Mouse (Mus musculus) adrenal gland, adult 18-20 months (tissue): ENCODE data around the gene Nid2. TPM values are rescaled to one million over a fixed set of nuclear protein-coding genes. Genes with fewer than 3 reads are reported as not detected.
A peak's percentile ranks its signal among the peaks of the same experiment; 100 is the strongest.

Source experiments
- DNase-seq, 2 experiments: peaks; one replicate each; pipeline ENCODE4 v3.0.0; 2021 to 2022; ENCODE audit warnings: low spot score in 2 of 2
- total RNA-seq, 2 experiments: library from RNA; stranded (reverse); gene quantifications; 1 replicate in 1 of 2; 2 replicates in 1 of 2; pipeline ENCODE4 v1.2.3; 2021

The Nid2 gene
- total RNA-seq, 2 experiments from 2014 or later = 8.1 to 14.2 TPM

- no peak for DNase-seq
Measured at GRCm38 (mm10) chr14:19740147-19740738, 10.8 kb upstream of the Nid2 start.

GRCm38 (mm10) chr14:19744876-19745275 lies 6.2 kb upstream of the Nid2 start:
- no peak for DNase-seq

- no peak for DNase-seq
Measured at GRCm38 (mm10) chr14:19746232-19746631, 4.8 kb upstream of the Nid2 start.

- DNase-seq = no peak
Measured at GRCm38 (mm10) chr14:19746731-19747130, 4.3 kb upstream of the Nid2 start.

GRCm38 (mm10) chr14:19749743-19750142 lies 1.3 kb upstream of the Nid2 start:
- DNase-seq = no peak

GRCm38 (mm10) chr14:19750411-19751024 lies 547 bp upstream of the Nid2 start:
- DNase-seq = peak in 1 of 2 experiments; percentile 4

- no peak for DNase-seq
Measured at GRCm38 (mm10) chr14:19752276-19752675, 1.2 kb downstream of the Nid2 start.

GRCm38 (mm10) chr14:19759277-19760193 lies 8.5 kb downstream of the Nid2 start:
- no peak for DNase-seq

- no peak for DNase-seq
Measured at GRCm38 (mm10) chr14:19760721-19761120, 9.7 kb downstream of the Nid2 start.

GRCm38 (mm10) chr14:19762014-19762413 lies 10.9 kb downstream of the Nid2 start:
- DNase-seq = no peak

GRCm38 (mm10) chr14:19763527-19763926 lies 12.5 kb downstream of the Nid2 start:
- DNase-seq = no peak

GRCm38 (mm10) chr14:19764331-19764730 lies 13.3 kb downstream of the Nid2 start:
- DNase-seq = no peak

GRCm38 (mm10) chr14:19765539-19766379 lies 14.7 kb downstream of the Nid2 start:
- no peak for DNase-seq

- DNase-seq = no peak
Measured at GRCm38 (mm10) chr14:19766380-19766649, 15.2 kb downstream of the Nid2 start.

GRCm38 (mm10) chr14:19768648-19769047 lies 17.6 kb downstream of the Nid2 start:
- no peak for DNase-seq

GRCm38 (mm10) chr14:19769441-19770200 lies 18.6 kb downstream of the Nid2 start:
- DNase-seq = no peak

GRCm38 (mm10) chr14:19771173-19771572 lies 20.1 kb downstream of the Nid2 start:
- no peak for DNase-seq

- no peak for DNase-seq
Measured at GRCm38 (mm10) chr14:19774036-19774628, 23.1 kb downstream of the Nid2 start.

- no peak for DNase-seq
Measured at GRCm38 (mm10) chr14:19775491-19775890, 24.4 kb downstream of the Nid2 start.

- no peak for DNase-seq
Measured at GRCm38 (mm10) chr14:19776179-19776578, 25.1 kb downstream of the Nid2 start.
